14 mouse cellular contexts compared by ENCODE assay signal in genomic region chr11:78053078-78053477, GRCm38 (mm10).
"Had no signal": no experiment of that assay in that cellular context is flagged by ENCODE, and none has a peak within 500 bp of the region (broad histone marks: within the 10 kb centered on the region; RNA-seq: fewer than 3 reads in every experiment).

No protein-coding gene starts in this region.

- H3K4me2 ChIP-seq: intestine, embryonic 15.5 days; midbrain, embryonic 12.5 days; neural tube, embryonic 13.5 days had no signal

- H3K27ac ChIP-seq: intestine, embryonic 15.5 days; limb, embryonic 10.5 days; midbrain, embryonic 12.5 days; neural tube, embryonic 13.5 days had no signal

- H3K4me1 ChIP-seq: intestine, embryonic 15.5 days; limb, embryonic 10.5 days; midbrain, embryonic 12.5 days; neural tube, embryonic 13.5 days had no signal

- H3K9me3 ChIP-seq: intestine, embryonic 15.5 days; limb, embryonic 10.5 days; megakaryocyte, embryonic 14.5 days; midbrain, embryonic 12.5 days; neural tube, embryonic 13.5 days had no signal

- H3K9ac ChIP-seq: intestine, embryonic 15.5 days; midbrain, embryonic 12.5 days; neural tube, embryonic 13.5 days had no signal

- H3K4me3 ChIP-seq: intestine, embryonic 15.5 days; limb, embryonic 10.5 days; megakaryocyte, embryonic 14.5 days; midbrain, embryonic 12.5 days; neural tube, embryonic 13.5 days had no signal

- H3K27me3 ChIP-seq: intestine, embryonic 15.5 days; midbrain, embryonic 12.5 days; neural tube, embryonic 13.5 days had no signal

- DNase-seq: kidney, adult 18-20 months; kidney, postnatal 14 days; lung, adult 2 months; lung, postnatal 4 days; right cerebral cortex, postnatal 14 days; thymus, adult 2 months; thymus, postnatal 25 days had no signal

- ATAC-seq: intestine, embryonic 15.5 days; lung, postnatal 0 days; midbrain, embryonic 16.5 days had no signal
